Mouse (Mus musculus): ENCODE results near the gene Armt1. TPM values are rescaled to one million over a fixed set of nuclear protein-coding genes. Genes with fewer than 3 reads are reported as not detected.

Armt1 gene
- total and polyA plus RNA-seq, 3 experiments: 13.6 to 43.2 (median 42.8) TPM

- Histone ChIP-seq H3K36me3 (replicated peaks) (no peaks in the 10 kb centered on the region), H3K27me3 (ENCODE audit: insufficient read depth, low read length) (no peaks in the 10 kb centered on the region; the same call in 1 of the 2 replicates), H3K9me3 (replicated peaks) (no peaks in the 10 kb centered on the region), H3K4me1 (ENCODE audit: insufficient read depth, low read depth, low read length) (no peaks in the 10 kb centered on the region), H3K4me3 (ENCODE audit: low read depth, low read length) (no peak overlapping the region)
- DNase-seq (ENCODE audit: low spot score) (no peak), ATAC-seq (ENCODE audit: extremely low read depth, insufficient number of reproducible peaks, low FRiP score, poor library complexity, severe bottlenecking) (no peak)
- no peak for TF ChIP-seq CTCF (IDR thresholded peaks at IDR 0.05; ENCODE audit: low read depth, low read length)
- TF ChIP-seq GATA1 (IDR thresholded peaks at IDR 0.05; ENCODE audit: borderline replicate concordance, low read length): no peak
- no peak for TF ChIP-seq GATA2 (IDR thresholded peaks at IDR 0.05; ENCODE audit: borderline replicate concordance, low read depth, low read length)
- TF ChIP-seq TAL1 (conservative IDR thresholded peaks at IDR 0.05; ENCODE audit: low read depth, low read length): no peak
- no peak for TF ChIP-seq POLR2AphosphoS5 (IDR thresholded peaks at IDR 0.05; ENCODE audit: insufficient replicate concordance, low read depth, low read length)
Observed at GRCm38 (mm10) chr10:4492909-4493308, 60.6 kb downstream of the Armt1 start.

DNA sequence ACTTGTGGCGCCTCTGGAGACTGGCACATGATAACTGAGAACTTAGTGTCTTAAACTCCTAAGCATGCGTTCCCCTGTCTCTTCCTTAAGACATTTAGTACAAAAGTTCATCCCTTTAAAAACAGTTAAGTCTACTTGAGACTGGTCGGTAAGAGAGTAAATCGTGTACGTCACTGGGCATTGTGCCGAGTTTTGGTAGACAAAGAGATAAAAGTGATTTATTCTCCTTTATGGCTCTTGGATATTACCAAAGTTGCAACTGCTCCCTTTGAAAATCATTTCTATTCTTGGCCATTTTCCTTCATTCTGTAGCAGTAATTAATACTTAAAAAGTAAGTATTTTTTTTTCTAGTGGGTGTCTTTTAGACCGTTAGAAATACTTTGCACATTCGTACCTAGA, 71.0 kb downstream of the Armt1 start:
- no peak overlapping the region for H3K4me3 ChIP-seq (ENCODE audit: low read depth, low read length)
- H3K36me3 ChIP-seq (replicated peaks): no peaks in the 10 kb centered on the region
- ATAC-seq (ENCODE audit: extremely low read depth, insufficient number of reproducible peaks, low FRiP score, poor library complexity, severe bottlenecking): no peak
- H3K27me3 ChIP-seq (ENCODE audit: insufficient read depth, low read length): no peaks in the 10 kb centered on the region
- H3K9me3 ChIP-seq (replicated peaks): no peaks in the 10 kb centered on the region
- DNase-seq (ENCODE audit: low spot score): no peak
- no peaks in the 10 kb centered on the region for H3K4me1 ChIP-seq (ENCODE audit: insufficient read depth, low read depth, low read length)
- TF ChIP-seq CTCF (IDR thresholded peaks at IDR 0.05; ENCODE audit: low read depth, low read length): no peak
- no peak for TF ChIP-seq POLR2AphosphoS5 (IDR thresholded peaks at IDR 0.05; ENCODE audit: insufficient replicate concordance, low read depth, low read length)
- TF ChIP-seq TAL1 (conservative IDR thresholded peaks at IDR 0.05; ENCODE audit: low read depth, low read length): no peak
- TF ChIP-seq GATA2 (IDR thresholded peaks at IDR 0.05; ENCODE audit: borderline replicate concordance, low read depth, low read length): no peak
- TF ChIP-seq GATA1 (IDR thresholded peaks at IDR 0.05; ENCODE audit: borderline replicate concordance, low read length): no peak

Other genes starting within 250 kb of the Armt1 start
- not detected in 2 replicates for gene Akap12, start 166.1 kb upstream of the Armt1 start, total RNA-seq (2014; fragmentation: Nextera tagmentation)
- 0.11 and 0.12 TPM in 2 replicates for gene Akap12, start 166.1 kb upstream of the Armt1 start, total RNA-seq (2017)
- 0.01 TPM in 1 of 2 replicates, not detected in the other for gene Akap12, start 166.1 kb upstream of the Armt1 start, polyA plus RNA-seq (2012)
- 16.7 and 21.5 TPM in 2 replicates for gene Zbtb2, start 44.4 kb upstream of the Armt1 start, total RNA-seq (2014; fragmentation: Nextera tagmentation)
- 11.8 and 11.9 TPM in 2 replicates for gene Zbtb2, start 44.4 kb upstream of the Armt1 start, total RNA-seq (2017)
- 7.3 and 7.5 TPM in 2 replicates for gene Zbtb2, start 44.4 kb upstream of the Armt1 start, polyA plus RNA-seq (2012)
- 65.5 and 82.9 TPM in 2 replicates for gene Rmnd1, start 79 bp upstream of the Armt1 start, total RNA-seq (2014; fragmentation: Nextera tagmentation)
- 43.5 and 49.0 TPM in 2 replicates for gene Rmnd1, start 79 bp upstream of the Armt1 start, total RNA-seq (2017)
- gene Rmnd1, start 79 bp upstream of the Armt1 start, polyA plus RNA-seq (2012): 3.6 and 11.8 TPM in 2 replicates
- not detected in 2 replicates for gene Ccdc170, start 50.0 kb downstream of the Armt1 start, total RNA-seq (2014; fragmentation: Nextera tagmentation)
- gene Ccdc170, start 50.0 kb downstream of the Armt1 start, total RNA-seq (2017): 0.06 TPM in 1 of 2 replicates, not detected in the other
- not detected in 2 replicates for gene Ccdc170, start 50.0 kb downstream of the Armt1 start, polyA plus RNA-seq (2012)
- not detected in 2 replicates for gene Esr1, start 179.1 kb downstream of the Armt1 start, total RNA-seq (2014; fragmentation: Nextera tagmentation)
- 0.17 and 0.82 TPM in 2 replicates for gene Esr1, start 179.1 kb downstream of the Armt1 start, total RNA-seq (2017)
- gene Esr1, start 179.1 kb downstream of the Armt1 start, polyA plus RNA-seq (2012): not detected in 2 replicates

Measured in G1E (cell line).